Mouse (Mus musculus) forebrain, embryonic 16.5 days (tissue): ENCODE measurements around the gene Entpd2. TPM values are rescaled to one million over a fixed set of nuclear protein-coding genes. Genes with fewer than 3 reads are reported as not detected.

Experiments
- ATAC-seq: fragments of 200-750 bp; cut with Nextera tagmentation; 2 replicates; pipeline ENCODE4 v1.8.0; 2017; ENCODE audit warnings: mild to moderate bottlenecking, moderate library complexity
- H3K27ac ChIP-seq: fragments of 300-500 bp; sonication (generic); 2 replicates; pipeline ENCODE4 v1.5.1; 2014; ENCODE audit warnings: low read length, control low read depth
- H3K27me3 ChIP-seq: fragments of 300-500 bp; sonication (generic); replicated peaks from 2 replicates; pipeline ENCODE4 v1.6.1; 2014; ENCODE audit warnings: low read length; ENCODE audit not compliant: control insufficient read depth, insufficient read depth
- H3K36me3 ChIP-seq: fragments of 300-500 bp; sonication (generic); 2 replicates; pipeline ENCODE4 v1.6.1; 2014; ENCODE audit not compliant: control insufficient read depth, insufficient read depth
- H3K4me1 ChIP-seq: fragments of 300-500 bp; sonication (generic); replicated peaks from 2 replicates; pipeline ENCODE4 v1.6.1; 2014; ENCODE audit warnings: low read length; ENCODE audit not compliant: control insufficient read depth, insufficient read depth
- H3K4me2 ChIP-seq: fragments of 300-500 bp; sonication (generic); 2 replicates; pipeline ENCODE4 v1.6.1; 2014; ENCODE audit warnings: mild to moderate bottlenecking, low read length, control low read depth
- H3K4me3 ChIP-seq: fragments of 300-500 bp; sonication (generic); replicated peaks from 2 replicates; pipeline ENCODE4 v1.5.1; 2014; ENCODE audit warnings: mild to moderate bottlenecking, low read length, control low read depth
- H3K9ac ChIP-seq: fragments of 300-500 bp; sonication (generic); replicated peaks from 2 replicates; pipeline ENCODE4 v1.6.1; 2014; ENCODE audit warnings: low read depth, low read length, control low read depth
- H3K9me3 ChIP-seq: fragments of 300-500 bp; sonication (generic); 2 replicates; pipeline ENCODE4 v1.6.1; 2016; ENCODE audit warnings: low read length; ENCODE audit not compliant: control insufficient read depth
- WGBS: fragments of 180-500 bp; shearing (Covaris S2); extraction: QIAGEN DNeasy Blood & Tissue Kit; methylation state at CpG from one replicate; pipeline ENCODE4 v1.1.7; 2014; 5-methylcytosine and 5-hydroxymethylcytosine counted together
- polyA plus RNA-seq: library from polyadenylated mRNA; unstranded; fragments of >200 nt; fragmentation: Nextera tagmentation; extraction: Ambion mirVana; gene quantifications from 2 replicates; pipeline ENCODE4 v1.2.1, GENCODE M21; 2015

Gene Entpd2
- 5.2 and 6.2 TPM in 2 replicates for polyA plus RNA-seq

- Histone ChIP-seq H3K9me3 (no peaks in the 10 kb centered on the region), H3K4me3 (peak within 1 kb of the TSS; percentile 38), H3K27ac (peak within 1 kb of the TSS; percentile 12; the same call in 1 of the 2 replicates), H3K27me3 (peaks cover 44% of the 10 kb centered on the region), H3K9ac (peak within 1 kb of the TSS; percentile 34; the same call in 1 of the 2 replicates), H3K36me3 (no peaks in the 10 kb centered on the region), H3K4me1 (peaks cover 21% of the 10 kb centered on the region), H3K4me2 (peak within 1 kb of the TSS; percentile 59)
- ATAC-seq = no peak
- WGBS = 2% methylated on average over 57 of the region's 57 CpGs
Measured at GRCm38 (mm10) chr2:25395721-25396596, at the start of gene Entpd2. Entpd2 (plus strand) TSS chr2:25395874.

- no peaks in the 10 kb centered on the region for H3K27me3 ChIP-seq
- 93% methylated on average over 7 of the region's 7 CpGs for WGBS
- H3K27ac ChIP-seq = no peak overlapping the region
- no peak overlapping the region for H3K4me3 ChIP-seq
- H3K36me3 ChIP-seq = peaks cover 58% of the 10 kb centered on the region
- no peaks in the 10 kb centered on the region for H3K4me1 ChIP-seq
- no peak overlapping the region for H3K9ac ChIP-seq
- H3K9me3 ChIP-seq = no peaks in the 10 kb centered on the region
- ATAC-seq = no peak
- no peak overlapping the region for H3K4me2 ChIP-seq
Measured at GRCm38 (mm10) chr2:25348162-25348561, 47.5 kb upstream of the Entpd2 start.

- Histone ChIP-seq H3K36me3 (peaks cover 45% of the 10 kb centered on the region), H3K27ac (no peak overlapping the region), H3K9ac (no peak overlapping the region), H3K4me3 (no peak overlapping the region), H3K9me3 (no peaks in the 10 kb centered on the region), H3K27me3 (no peaks in the 10 kb centered on the region), H3K4me1 (no peaks in the 10 kb centered on the region), H3K4me2 (no peak overlapping the region)
- WGBS = 91% methylated on average over 4 of the region's 4 CpGs
- no peak for ATAC-seq
Measured at GRCm38 (mm10) chr2:25349499-25349898, 46.2 kb upstream of the Entpd2 start.

- 97% methylated on average over 3 of the region's 3 CpGs for WGBS
- no peak overlapping the region for H3K4me3 ChIP-seq
- H3K36me3 ChIP-seq = peaks cover 36% of the 10 kb centered on the region
- no peaks in the 10 kb centered on the region for H3K27me3 ChIP-seq
- ATAC-seq = no peak
- H3K9me3 ChIP-seq = no peaks in the 10 kb centered on the region
- H3K4me2 ChIP-seq = no peak overlapping the region
- no peak overlapping the region for H3K9ac ChIP-seq
- H3K27ac ChIP-seq = no peak overlapping the region
- peaks cover 6% of the 10 kb centered on the region for H3K4me1 ChIP-seq
Measured at GRCm38 (mm10) chr2:25350701-25351100, 45.0 kb upstream of the Entpd2 start.

- H3K27me3 ChIP-seq = no peaks in the 10 kb centered on the region
- WGBS = 89% methylated on average over 6 of the region's 6 CpGs
- no peak for ATAC-seq
- no peak overlapping the region for H3K9ac ChIP-seq
- no peak overlapping the region for H3K4me3 ChIP-seq
- H3K27ac ChIP-seq = no peak overlapping the region
- peaks cover 16% of the 10 kb centered on the region for H3K36me3 ChIP-seq
- no peak overlapping the region for H3K4me2 ChIP-seq
- peaks cover 19% of the 10 kb centered on the region for H3K4me1 ChIP-seq
- H3K9me3 ChIP-seq = no peaks in the 10 kb centered on the region
Measured at GRCm38 (mm10) chr2:25354211-25354610, 41.5 kb upstream of the Entpd2 start.

- Histone ChIP-seq H3K36me3 (peaks cover 10% of the 10 kb centered on the region), H3K4me1 (peaks cover 19% of the 10 kb centered on the region), H3K9ac (peak overlapping the region; percentile 68), H3K9me3 (no peaks in the 10 kb centered on the region), H3K27me3 (no peaks in the 10 kb centered on the region), H3K4me3 (peak overlapping the region; percentile 56), H3K27ac (no peak overlapping the region), H3K4me2 (peak overlapping the region; percentile 89)
- 38% methylated on average over 18 of the region's 18 CpGs for WGBS
- no peak; the same call in 1 of the 2 replicates for ATAC-seq
Measured at GRCm38 (mm10) chr2:25355419-25356066, 40.1 kb upstream of the Entpd2 start.

- Histone ChIP-seq H3K4me3 (peak within 1 kb of the TSS; percentile 56), H3K27me3 (no peaks in the 10 kb centered on the region), H3K36me3 (peaks cover 7% of the 10 kb centered on the region), H3K9me3 (no peaks in the 10 kb centered on the region), H3K4me2 (peak within 1 kb of the TSS; percentile 89), H3K4me1 (peaks cover 19% of the 10 kb centered on the region), H3K9ac (peak within 1 kb of the TSS; percentile 68), H3K27ac (no peak within 1 kb of the TSS)
- 4% methylated on average over 13 of the region's 13 CpGs for WGBS
- ATAC-seq = peak; percentile 76
Measured at GRCm38 (mm10) chr2:25356208-25357079, 39.2 kb upstream of the Entpd2 start, which contains the start of gene Dpp7. Dpp7 (minus strand) TSS chr2:25356359.

- Histone ChIP-seq H3K9me3 (no peaks in the 10 kb centered on the region), H3K27ac (no peak overlapping the region), H3K4me1 (peaks cover 21% of the 10 kb centered on the region), H3K27me3 (peaks cover 11% of the 10 kb centered on the region), H3K4me3 (no peak overlapping the region), H3K4me2 (no peak overlapping the region), H3K9ac (no peak overlapping the region), H3K36me3 (no peaks in the 10 kb centered on the region)
- no peak for ATAC-seq
- WGBS = 86% methylated on average over 4 of the region's 4 CpGs
Measured at GRCm38 (mm10) chr2:25359848-25360247, 35.8 kb upstream of the Entpd2 start.
